Mouse (Mus musculus) limb, embryonic 14.5 days (tissue): Measurements from ENCODE around the gene Maneal. TPM values are rescaled to one million over a fixed set of nuclear protein-coding genes. Genes with fewer than 3 reads are reported as not detected.

Source experiments
- ATAC-seq: fragments of 200-750 bp; cut with Nextera tagmentation; 2 replicates; pipeline ENCODE4 v1.8.0; 2017; ENCODE audit warnings: low read depth, moderate number of reproducible peaks, moderate TSS enrichment; ENCODE audit not compliant: low FRiP score
- DNase-seq: peaks from one replicate; pipeline ENCODE4 v3.0.0-alpha.2; 2015; ENCODE audit warnings: low spot score
- H3K27ac ChIP-seq: fragments of 300-500 bp; sonication (generic); replicated peaks from 2 replicates; pipeline ENCODE4 v1.5.1; 2014; ENCODE audit warnings: low read depth, mild to moderate bottlenecking, low read length, moderate library complexity, mixed read lengths
- H3K27me3 ChIP-seq: fragments of 300-500 bp; sonication (generic); 2 replicates; pipeline ENCODE4 v1.6.1; 2014; ENCODE audit warnings: low read length, mixed read lengths; ENCODE audit not compliant: control insufficient read depth, insufficient read depth
- H3K36me3 ChIP-seq: fragments of 300-500 bp; sonication (generic); 2 replicates; pipeline ENCODE4 v1.6.1; 2014; ENCODE audit warnings: mild to moderate bottlenecking, low read length, moderate library complexity, mixed read lengths; ENCODE audit not compliant: control insufficient read depth, insufficient read depth
- H3K4me1 ChIP-seq: fragments of 300-500 bp; sonication (generic); 2 replicates; pipeline ENCODE4 v1.6.1; 2014; ENCODE audit warnings: antibody characterized with exemption, low read length, mixed read lengths; ENCODE audit not compliant: control insufficient read depth, insufficient read depth
- H3K4me2 ChIP-seq: fragments of 300-500 bp; sonication (generic); replicated peaks from 2 replicates; pipeline ENCODE4 v1.6.1; 2014; ENCODE audit warnings: low read depth, mild to moderate bottlenecking, low read length, moderate library complexity; ENCODE audit not compliant: severe bottlenecking
- H3K4me3 ChIP-seq: fragments of 300-500 bp; sonication (generic); replicated peaks from 2 replicates; pipeline ENCODE4 v1.5.1; 2014; ENCODE audit warnings: low read length
- H3K9ac ChIP-seq: fragments of 300-500 bp; sonication (generic); 2 replicates; pipeline ENCODE4 v1.6.1; 2014; ENCODE audit warnings: mild to moderate bottlenecking, low read depth, low read length, moderate library complexity; ENCODE audit not compliant: severe bottlenecking
- H3K9me3 ChIP-seq: fragments of 300-500 bp; sonication (generic); 2 replicates; pipeline ENCODE4 v1.6.1; 2016; ENCODE audit warnings: low read length; ENCODE audit not compliant: control insufficient read depth
- POLR2A ChIP-seq: fragments of 200-500 bp; IDR thresholded peaks from 2 replicates; pipeline ENCODE4 v1.8.0; 2012; ENCODE audit warnings: inconsistent platforms, mild to moderate bottlenecking, moderate library complexity, borderline replicate concordance; ENCODE audit not compliant: insufficient read depth, insufficient read length; ENCODE audit errors: extremely low read depth
- WGBS: fragments of 180-500 bp; shearing (Covaris S2); extraction: QIAGEN DNeasy Blood & Tissue Kit; methylation state at CpG from one replicate; pipeline ENCODE4 v1.1.7; 2014; 5-methylcytosine and 5-hydroxymethylcytosine counted together
- polyA plus RNA-seq, 2 experiments: library from polyadenylated mRNA; depleted of rRNA in 1 of 2; stranded (reverse) in 1 of 2; unstranded in 1 of 2; fragments of >200 nt; fragmentation: Nextera tagmentation in 1 of 2; extraction: Ambion mirVana in 1 of 2; gene quantifications; 2 replicates each; pipeline versions ENCODE4 v1.2.1 to v1.2.3; 2012 to 2014

The Maneal gene
- polyA plus RNA-seq, 2 experiments, result 1.6 to 2.7 TPM

DNA sequence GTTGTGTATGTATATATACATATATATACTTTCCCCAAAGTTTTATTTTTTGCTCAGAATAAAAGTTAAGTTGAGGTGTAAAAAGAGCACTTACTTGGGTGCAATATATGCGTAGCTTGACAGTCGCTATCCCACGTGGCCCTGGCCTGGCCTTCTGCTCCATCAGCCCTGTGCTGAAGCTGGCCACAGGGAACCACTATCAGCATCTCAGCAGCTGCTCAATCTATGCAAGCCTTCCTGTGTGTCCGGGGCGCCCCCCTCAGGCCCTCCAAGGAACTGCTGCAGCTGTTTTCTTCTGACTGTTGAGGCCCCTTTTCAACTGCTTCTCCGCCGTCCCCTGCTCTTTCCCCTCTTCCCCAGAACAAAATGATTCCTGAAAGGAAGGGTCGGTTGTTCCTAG, 14.4 kb downstream of the Maneal start:
- Histone ChIP-seq H3K9me3 (no peaks in the 10 kb centered on the region), H3K4me1 (peaks cover 13% of the 10 kb centered on the region), H3K9ac (no peak overlapping the region), H3K36me3 (peaks cover 27% of the 10 kb centered on the region), H3K4me2 (no peak overlapping the region), H3K27ac (no peak overlapping the region), H3K4me3 (no peak overlapping the region), H3K27me3 (no peaks in the 10 kb centered on the region)
- ATAC-seq (no peak), DNase-seq (peak; percentile 64)
- no peak for TF ChIP-seq POLR2A
- WGBS, result 6% methylated on average over 8 of the region's 8 CpGs

DNA sequence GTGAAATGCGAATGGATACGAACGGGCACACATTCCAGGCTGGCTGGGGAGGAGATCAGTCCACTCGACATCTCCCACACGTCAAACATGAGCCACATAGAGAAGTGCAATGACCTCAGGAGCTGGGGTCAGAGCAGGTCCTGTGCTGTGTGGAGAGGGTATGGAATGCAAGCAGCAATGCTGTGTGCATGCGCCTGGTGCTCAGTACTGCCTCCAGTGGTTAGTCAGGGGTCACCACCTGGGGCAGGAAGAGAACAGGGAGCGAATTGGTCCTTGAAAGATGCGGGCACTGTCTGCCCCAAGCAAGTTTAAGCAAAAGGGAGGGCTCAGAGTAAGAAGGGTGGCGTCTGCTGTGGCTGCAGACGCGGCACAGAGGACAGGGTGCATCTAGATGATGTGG, 18.5 kb downstream of the Maneal start:
- H3K36me3 ChIP-seq, result peaks cover 46% of the 10 kb centered on the region
- no peak for ATAC-seq
- no peak for TF ChIP-seq POLR2A

GRCm38 (mm10) chr4:124840998-124841397, 21.0 kb downstream of the Maneal start:
- Histone ChIP-seq H3K4me1 (no peaks in the 10 kb centered on the region), H3K4me3 (no peak overlapping the region), H3K9ac (no peak overlapping the region), H3K4me2 (no peak overlapping the region), H3K9me3 (no peaks in the 10 kb centered on the region), H3K36me3 (peaks cover 50% of the 10 kb centered on the region), H3K27ac (no peak overlapping the region), H3K27me3 (no peaks in the 10 kb centered on the region)
- ATAC-seq (no peak), DNase-seq (no peak)
- no peak for TF ChIP-seq POLR2A
- WGBS, result 95% methylated on average over 1 of the region's 1 CpGs

More for the DNA sequence above, 18.5 kb downstream of the Maneal start:
- H3K9ac ChIP-seq, result no peak overlapping the region
- H3K27me3 ChIP-seq, result no peaks in the 10 kb centered on the region
- H3K9me3 ChIP-seq, result no peaks in the 10 kb centered on the region
- DNase-seq, result no peak
- WGBS, result 61% methylated on average over 11 of the region's 11 CpGs
- no peak overlapping the region for H3K27ac ChIP-seq
- no peak overlapping the region for H3K4me2 ChIP-seq
- no peaks in the 10 kb centered on the region for H3K4me1 ChIP-seq
- H3K4me3 ChIP-seq, result no peak overlapping the region

- ATAC-seq, result no peak
- no peaks in the 10 kb centered on the region for H3K4me1 ChIP-seq
- TF ChIP-seq POLR2A, result no peak
- peaks cover 50% of the 10 kb centered on the region for H3K36me3 ChIP-seq
- H3K27ac ChIP-seq, result no peak overlapping the region
- WGBS, result 88% methylated on average over 14 of the region's 14 CpGs
- H3K4me2 ChIP-seq, result no peak overlapping the region
- H3K9ac ChIP-seq, result no peak overlapping the region
- no peaks in the 10 kb centered on the region for H3K27me3 ChIP-seq
- no peak for DNase-seq
- no peak overlapping the region for H3K4me3 ChIP-seq
- no peaks in the 10 kb centered on the region for H3K9me3 ChIP-seq
Measured at GRCm38 (mm10) chr4:124838035-124838700, 23.8 kb downstream of the Maneal start.

GRCm38 (mm10) chr4:124832796-124833195, 29.2 kb downstream of the Maneal start:
- Histone ChIP-seq H3K4me2 (no peak overlapping the region), H3K27me3 (no peaks in the 10 kb centered on the region), H3K36me3 (peaks cover 50% of the 10 kb centered on the region), H3K4me3 (no peak overlapping the region), H3K9ac (no peak overlapping the region), H3K27ac (no peak overlapping the region), H3K9me3 (no peaks in the 10 kb centered on the region), H3K4me1 (no peaks in the 10 kb centered on the region)
- DNase-seq (no peak), ATAC-seq (no peak)
- WGBS, result 97% methylated on average over 10 of the region's 10 CpGs
- no peak for TF ChIP-seq POLR2A
